Mouse (Mus musculus) kidney, embryonic 16.5 days (tissue): Measurements from ENCODE around the gene Tep1. TPM values are rescaled to one million over a fixed set of nuclear protein-coding genes. Genes with fewer than 3 reads are reported as not detected.
"Not testable (repeated sequence)": the region's sequence is repeated elsewhere in the genome, so short reads cannot be mapped to it uniquely, and the experiment has no call there.

Experiments
- ATAC-seq: fragments of 200-750 bp; cut with Nextera tagmentation; 2 replicates; pipeline ENCODE4 v1.8.0; 2017; ENCODE audit warnings: moderate TSS enrichment; ENCODE audit not compliant: low FRiP score, low TSS enrichment
- H3K27ac ChIP-seq: fragments of 300-500 bp; sonication (generic); 2 replicates; pipeline ENCODE4 v1.5.1; 2014; ENCODE audit warnings: low read length
- H3K27me3 ChIP-seq: fragments of 300-500 bp; sonication (generic); 2 replicates; pipeline ENCODE4 v1.6.1; 2014; ENCODE audit warnings: low read length, control low read depth, mixed read lengths; ENCODE audit not compliant: insufficient read depth
- H3K36me3 ChIP-seq: fragments of 300-500 bp; sonication (generic); 2 replicates; pipeline ENCODE4 v1.6.1; 2014; ENCODE audit warnings: low read length, control low read depth, mixed read lengths; ENCODE audit not compliant: insufficient read depth
- H3K4me1 ChIP-seq: fragments of 300-500 bp; sonication (generic); 2 replicates; pipeline ENCODE4 v1.6.1; 2014; ENCODE audit warnings: low read length, control low read depth, mixed read lengths; ENCODE audit not compliant: insufficient read depth
- H3K4me2 ChIP-seq: fragments of 300-500 bp; sonication (generic); replicated peaks from 2 replicates; pipeline ENCODE4 v1.6.1; 2014; ENCODE audit warnings: low read depth, low read length
- H3K4me3 ChIP-seq: fragments of 300-500 bp; sonication (generic); 2 replicates; pipeline ENCODE4 v1.5.1; 2014; ENCODE audit warnings: mild to moderate bottlenecking, low read length
- H3K9ac ChIP-seq: fragments of 300-500 bp; sonication (generic); replicated peaks from 2 replicates; pipeline ENCODE4 v1.6.1; 2014; ENCODE audit warnings: low read length
- H3K9me3 ChIP-seq: fragments of 300-500 bp; sonication (generic); 2 replicates; pipeline ENCODE4 v1.6.1; 2016; ENCODE audit warnings: low read length, control low read depth
- WGBS: fragments of 180-500 bp; shearing (Covaris S2); extraction: QIAGEN DNeasy Blood & Tissue Kit; methylation state at CpG from one replicate; pipeline ENCODE4 v1.1.7; 2014; 5-methylcytosine and 5-hydroxymethylcytosine counted together
- polyA plus RNA-seq: library from polyadenylated mRNA; unstranded; fragments of >200 nt; fragmentation: Nextera tagmentation; extraction: Ambion mirVana; gene quantifications from 2 replicates; pipeline ENCODE4 v1.2.1, GENCODE M21; 2015

Gene Tep1
- 9.6 and 10.2 TPM in 2 replicates for polyA plus RNA-seq

- peak; percentile 94 for ATAC-seq
- no peaks in the 10 kb centered on the region for H3K9me3 ChIP-seq
- peaks cover 6% of the 10 kb centered on the region; the same call in 1 of the 2 replicates for H3K4me1 ChIP-seq
- peak within 1 kb of the TSS; percentile 77 for H3K9ac ChIP-seq
- no peaks in the 10 kb centered on the region for H3K27me3 ChIP-seq
- H3K27ac ChIP-seq: peak within 1 kb of the TSS; percentile 93
- H3K36me3 ChIP-seq: no peaks in the 10 kb centered on the region
- H3K4me2 ChIP-seq: peak within 1 kb of the TSS; percentile 74
- WGBS: 6% methylated on average over 30 of the region's 32 CpGs
- H3K4me3 ChIP-seq: peak within 1 kb of the TSS; percentile 71
Measured at GRCm38 (mm10) chr14:50869889-50870804, at the start of gene Tep1. Tep1 (minus strand) TSS chr14:50870560.

DNA sequence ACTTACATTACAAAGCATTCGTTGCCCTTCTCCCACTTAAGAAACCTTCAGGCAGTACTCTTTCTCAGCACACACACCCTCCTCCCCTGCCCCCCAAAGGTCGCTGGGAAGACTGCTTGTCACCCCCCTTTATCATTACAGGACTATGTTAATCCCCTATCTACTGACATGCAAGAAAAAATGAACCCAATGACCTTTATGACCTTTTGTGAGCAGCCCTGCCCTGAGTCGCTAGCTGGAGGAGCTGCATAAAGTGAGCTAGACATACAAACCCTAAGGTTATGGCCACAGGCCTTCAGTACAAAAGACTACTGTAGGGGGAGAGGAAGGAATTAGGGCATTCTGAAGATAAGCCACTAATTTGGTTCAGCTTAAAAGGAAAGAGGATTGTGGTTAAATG is 41.0 kb upstream of the Tep1 start:
- 68% methylated on average over 3 of the region's 3 CpGs for WGBS
- Histone ChIP-seq H3K4me3 (no peak overlapping the region), H3K27me3 (no peaks in the 10 kb centered on the region), H3K36me3 (peaks cover 37% of the 10 kb centered on the region), H3K4me2 (no peak overlapping the region), H3K27ac (no peak overlapping the region), H3K9ac (no peak overlapping the region), H3K4me1 (no peaks in the 10 kb centered on the region), H3K9me3 (no peaks in the 10 kb centered on the region)
- ATAC-seq: no peak

DNA sequence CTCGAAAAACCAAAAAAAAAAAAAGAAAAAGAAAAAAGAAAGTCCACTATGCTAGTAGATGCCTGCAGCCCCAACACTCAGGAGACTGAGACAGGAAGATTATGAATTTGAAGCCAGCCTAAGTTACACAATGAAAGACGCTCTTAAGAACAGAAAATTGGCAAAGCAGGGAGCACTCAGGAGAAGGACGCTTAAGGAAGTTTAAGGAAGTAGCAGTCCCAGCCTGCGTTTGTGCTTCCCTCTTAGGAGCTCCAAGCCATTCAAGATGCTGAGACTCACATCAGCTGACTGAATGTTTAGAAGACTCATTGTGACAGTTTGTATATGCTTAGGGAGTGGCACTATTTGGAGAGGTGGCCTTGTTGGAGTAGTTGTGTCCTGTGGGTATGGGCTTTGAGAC is 37.8 kb upstream of the Tep1 start:
- WGBS: 80% methylated on average over 4 of the region's 4 CpGs
- H3K4me2 ChIP-seq: no peak overlapping the region
- no peak overlapping the region for H3K27ac ChIP-seq
- H3K4me1 ChIP-seq: peaks cover 7% of the 10 kb centered on the region
- H3K9me3 ChIP-seq: no peaks in the 10 kb centered on the region
- no peak overlapping the region for H3K9ac ChIP-seq
- no peaks in the 10 kb centered on the region for H3K27me3 ChIP-seq
- peaks cover 9% of the 10 kb centered on the region; the same call in 1 of the 2 replicates for H3K36me3 ChIP-seq
- ATAC-seq: no peak
- no peak overlapping the region for H3K4me3 ChIP-seq

DNA sequence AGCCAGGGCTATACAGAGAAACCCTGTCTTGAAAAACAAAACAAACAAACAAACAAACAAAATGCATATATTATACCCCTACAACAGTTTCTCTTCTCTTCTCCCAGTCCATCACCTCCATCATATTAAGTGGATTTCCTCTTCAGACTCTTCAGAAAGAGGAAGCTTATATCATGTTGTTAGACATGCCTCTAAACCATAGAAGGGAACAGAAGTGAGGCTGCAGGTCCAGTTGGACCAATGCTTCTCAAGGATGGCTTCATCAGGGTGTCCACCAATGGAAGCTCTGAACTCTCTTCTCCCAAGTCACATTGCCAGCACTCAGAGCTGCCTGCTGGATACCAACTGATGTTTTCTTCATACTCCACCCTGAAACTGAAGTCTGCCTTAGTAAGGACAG is 35.0 kb upstream of the Tep1 start:
- not testable (repeated sequence) for H3K4me1 ChIP-seq, H3K27me3 ChIP-seq, H3K9me3 ChIP-seq, ATAC-seq, H3K36me3 ChIP-seq, H3K4me2 ChIP-seq, H3K9ac ChIP-seq, H3K27ac ChIP-seq, H3K4me3 ChIP-seq

GRCm38 (mm10) chr14:50904828-50905129 is 34.4 kb upstream of the Tep1 start:
- no peak overlapping the region for H3K9ac ChIP-seq
- H3K27me3 ChIP-seq: no peaks in the 10 kb centered on the region
- no peaks in the 10 kb centered on the region for H3K36me3 ChIP-seq
- WGBS: 81% methylated on average over 4 of the region's 4 CpGs
- no peak overlapping the region for H3K4me2 ChIP-seq
- H3K9me3 ChIP-seq: no peaks in the 10 kb centered on the region
- H3K4me1 ChIP-seq: peaks cover 7% of the 10 kb centered on the region
- H3K27ac ChIP-seq: no peak overlapping the region
- H3K4me3 ChIP-seq: no peak overlapping the region
- no peak for ATAC-seq

DNA sequence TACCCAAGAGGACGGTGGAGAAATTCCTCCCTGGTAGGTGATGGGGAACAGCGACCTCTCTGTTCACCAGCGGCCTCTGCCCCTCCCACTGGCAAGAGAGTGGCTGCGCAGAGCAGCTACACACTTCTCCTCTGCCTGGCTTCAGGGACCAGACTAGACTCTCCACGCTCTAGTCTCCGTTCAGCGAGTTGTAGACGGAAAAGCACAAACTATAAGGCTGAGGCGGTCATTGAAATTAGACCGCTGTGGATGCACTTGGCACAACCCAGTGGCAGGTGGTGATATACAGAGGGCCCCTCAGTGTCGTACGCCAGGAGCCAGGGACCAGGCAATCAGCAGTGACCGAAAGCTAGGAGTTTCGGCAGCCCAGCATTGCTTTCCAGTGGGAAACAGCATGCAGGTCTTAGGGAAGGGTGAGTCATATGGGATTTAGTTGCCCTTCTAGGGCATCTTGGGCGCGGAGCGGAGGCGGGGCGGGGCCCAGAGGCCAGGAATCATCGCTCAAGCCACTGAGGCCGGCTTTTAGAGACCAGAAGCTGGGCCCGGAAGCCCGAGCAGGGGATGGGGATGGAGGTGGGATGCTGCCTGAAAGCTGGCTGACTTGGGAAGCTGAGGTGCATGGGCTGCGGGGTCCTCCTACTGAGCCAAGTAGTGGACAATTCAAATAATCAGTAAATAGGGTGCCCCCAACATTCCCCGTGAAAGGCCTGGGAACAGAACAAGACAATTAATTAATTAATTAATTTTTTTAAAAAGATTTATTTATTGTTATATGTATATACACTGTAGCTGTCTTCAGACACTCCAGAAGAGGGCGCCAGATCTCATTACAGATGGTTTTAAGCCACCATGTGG is 33.8 kb upstream of the Tep1 start:
- Histone ChIP-seq H3K9ac (peak overlapping the region; percentile 52), H3K9me3 (no peaks in the 10 kb centered on the region), H3K27me3 (no peaks in the 10 kb centered on the region), H3K4me2 (peak overlapping the region; percentile 71), H3K4me1 (peaks cover 7% of the 10 kb centered on the region), H3K36me3 (no peaks in the 10 kb centered on the region), H3K4me3 (peak overlapping the region; percentile 51), H3K27ac (no peak overlapping the region)
- ATAC-seq: peak; percentile 93
- WGBS: 4% methylated on average over 26 of the region's 26 CpGs

GRCm38 (mm10) chr14:50897992-50898391 is 27.6 kb upstream of the Tep1 start:
- peaks cover 14% of the 10 kb centered on the region; the same call in 1 of the 2 replicates for H3K27me3 ChIP-seq
- H3K27ac ChIP-seq, H3K9ac ChIP-seq, H3K36me3 ChIP-seq, ATAC-seq, H3K4me3 ChIP-seq, H3K9me3 ChIP-seq, H3K4me2 ChIP-seq: not testable (repeated sequence)
- peaks cover 15% of the 10 kb centered on the region for H3K4me1 ChIP-seq
- 100% methylated on average over 2 of the region's 2 CpGs for WGBS

- Histone ChIP-seq H3K9me3 (no peaks in the 10 kb centered on the region), H3K27ac (no peak within 1 kb of the TSS)
- WGBS: 49% methylated on average over 7 of the region's 7 CpGs
Measured at GRCm38 (mm10) chr14:50897374-50897765, 27.0 kb upstream of the Tep1 start, which contains the start of gene Klhl33. Klhl33 (minus strand) TSS chr14:50897507.

DNA sequence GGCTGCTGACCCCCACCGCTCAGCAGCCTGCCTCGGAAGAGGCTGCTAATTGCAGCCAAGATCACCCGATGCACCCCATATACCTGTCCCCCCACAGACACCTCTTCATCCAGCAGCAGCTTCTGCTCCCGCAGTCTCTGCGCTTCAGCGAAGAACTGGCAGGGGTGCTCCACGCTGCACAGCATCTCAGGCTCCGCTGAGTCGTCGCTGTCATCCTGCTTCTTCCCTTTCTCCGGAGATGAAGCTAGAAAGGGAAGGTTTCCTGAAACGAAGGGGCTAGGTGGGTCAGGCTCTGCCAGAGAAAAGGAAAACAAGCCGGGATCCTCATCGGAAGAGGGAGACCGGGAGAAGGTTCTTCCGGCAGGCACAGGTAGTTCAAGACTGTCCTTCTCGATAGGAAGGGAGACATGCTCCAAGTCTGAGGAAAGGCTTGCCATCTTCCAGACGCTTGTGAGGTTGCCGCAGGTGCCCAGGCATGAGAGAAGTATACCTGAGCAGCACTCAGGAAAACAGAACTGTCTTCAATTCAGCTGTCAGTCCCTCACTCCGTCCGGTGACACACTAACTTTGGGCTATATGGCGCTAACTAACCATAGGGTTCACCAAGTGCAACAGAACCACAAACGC is 26.5 kb upstream of the Tep1 start:
- peak overlapping the region; percentile 51 for H3K4me3 ChIP-seq
- H3K27me3 ChIP-seq: peaks cover 14% of the 10 kb centered on the region; the same call in 1 of the 2 replicates
- peaks cover 15% of the 10 kb centered on the region for H3K4me1 ChIP-seq
- peak; percentile 7; the same call in 1 of the 2 replicates for ATAC-seq
- WGBS: 15% methylated on average over 23 of the region's 23 CpGs
- no peak overlapping the region for H3K27ac ChIP-seq
- no peaks in the 10 kb centered on the region for H3K9me3 ChIP-seq
- H3K4me2 ChIP-seq: peak overlapping the region; percentile 88
- no peaks in the 10 kb centered on the region for H3K36me3 ChIP-seq
- H3K9ac ChIP-seq: peak overlapping the region; percentile 65

More at GRCm38 (mm10) chr14:50897374-50897765, 27.0 kb upstream of the Tep1 start, which contains the start of gene Klhl33:
- Histone ChIP-seq H3K27me3 (peaks cover 14% of the 10 kb centered on the region; the same call in 1 of the 2 replicates), H3K9ac (peak within 1 kb of the TSS; percentile 65), H3K4me3 (peak within 1 kb of the TSS; percentile 51), H3K4me2 (peak within 1 kb of the TSS; percentile 88), H3K36me3 (no peaks in the 10 kb centered on the region), H3K4me1 (peaks cover 15% of the 10 kb centered on the region)
- no peak; the same call in 1 of the 2 replicates for ATAC-seq
